Mouse (Mus musculus) kidney, adult 11 months (tissue): Measurements from ENCODE around the gene Ift43.

Experiments
- DNase-seq: peaks from one replicate; pipeline ENCODE4 v3.0.0; 2022

Ift43 gene

GRCm38 (mm10) chr12:86082481-86083012 is at the start of gene Ift43:
TSS of gene Ift43 (plus strand) at chr12:86082541.
- peak; percentile 82 for DNase-seq

GRCm38 (mm10) chr12:86035586-86035985 is 46.8 kb upstream of the Ift43 start:
- no peak for DNase-seq

GRCm38 (mm10) chr12:86036368-86037166 is 45.8 kb upstream of the Ift43 start:
- no peak for DNase-seq

GRCm38 (mm10) chr12:86037235-86037921 is 45.0 kb upstream of the Ift43 start:
- DNase-seq: no peak

- no peak for DNase-seq
Observed at GRCm38 (mm10) chr12:86039078-86039477, 43.3 kb upstream of the Ift43 start.

- DNase-seq: no peak
Observed at GRCm38 (mm10) chr12:86039751-86040150, 42.6 kb upstream of the Ift43 start.

GRCm38 (mm10) chr12:86046141-86046540 is 36.2 kb upstream of the Ift43 start:
- DNase-seq: no peak

- no peak for DNase-seq
Observed at GRCm38 (mm10) chr12:86046776-86047175, 35.6 kb upstream of the Ift43 start.

GRCm38 (mm10) chr12:86047376-86047775 is 35.0 kb upstream of the Ift43 start:
- DNase-seq: no peak

GRCm38 (mm10) chr12:86049813-86050212 is 32.5 kb upstream of the Ift43 start:
- DNase-seq: no peak

GRCm38 (mm10) chr12:86051477-86051876 is 30.9 kb upstream of the Ift43 start:
- no peak for DNase-seq

GRCm38 (mm10) chr12:86055306-86055705 is 27.0 kb upstream of the Ift43 start:
- DNase-seq: no peak

- no peak for DNase-seq
Observed at GRCm38 (mm10) chr12:86056976-86057375, 25.4 kb upstream of the Ift43 start.

GRCm38 (mm10) chr12:86057516-86057915 is 24.8 kb upstream of the Ift43 start:
- no peak for DNase-seq

GRCm38 (mm10) chr12:86059341-86059740 is 23.0 kb upstream of the Ift43 start:
- no peak for DNase-seq

- no peak for DNase-seq
Observed at GRCm38 (mm10) chr12:86064796-86065195, 17.5 kb upstream of the Ift43 start.

GRCm38 (mm10) chr12:86071432-86071831 is 10.9 kb upstream of the Ift43 start:
- DNase-seq: no peak

GRCm38 (mm10) chr12:86074681-86075080 is 7.7 kb upstream of the Ift43 start:
- DNase-seq: no peak

GRCm38 (mm10) chr12:86075358-86075757 is 7.0 kb upstream of the Ift43 start:
- no peak for DNase-seq

- peak; percentile 30 for DNase-seq
Observed at GRCm38 (mm10) chr12:86076321-86076901, 5.9 kb upstream of the Ift43 start.

- DNase-seq: no peak
Observed at GRCm38 (mm10) chr12:86077322-86077721, 5.0 kb upstream of the Ift43 start.

- DNase-seq: no peak
Observed at GRCm38 (mm10) chr12:86077736-86078135, 4.6 kb upstream of the Ift43 start.

GRCm38 (mm10) chr12:86078176-86078552 is 4.2 kb upstream of the Ift43 start:
- DNase-seq: no peak
